Mouse (Mus musculus) midbrain, embryonic 12.5 days (tissue): ENCODE data around the gene Ano6. TPM values are rescaled to one million over a fixed set of nuclear protein-coding genes. Genes with fewer than 3 reads are reported as not detected.

Source experiments
- ATAC-seq: fragments of 200-750 bp; cut with Nextera tagmentation; 2 replicates; pipeline ENCODE4 v1.8.0; 2017; ENCODE audit warnings: low read depth, moderate TSS enrichment, moderate library complexity; ENCODE audit not compliant: low FRiP score
- H3K27ac ChIP-seq: fragments of 300-500 bp; sonication (generic); replicated peaks from 2 replicates; pipeline ENCODE4 v1.5.1; 2016; ENCODE audit warnings: mild to moderate bottlenecking
- H3K27me3 ChIP-seq: fragments of 300-500 bp; sonication (generic); 2 replicates; pipeline ENCODE4 v1.6.1; 2016; ENCODE audit warnings: mild to moderate bottlenecking
- H3K36me3 ChIP-seq: fragments of 300-500 bp; sonication (generic); 2 replicates; pipeline ENCODE4 v1.6.1; 2016
- H3K4me1 ChIP-seq: fragments of 300-500 bp; sonication (generic); 2 replicates; pipeline ENCODE4 v1.6.1; 2016
- H3K4me2 ChIP-seq: fragments of 300-500 bp; sonication (generic); replicated peaks from 2 replicates; pipeline ENCODE4 v1.6.1; 2016; ENCODE audit warnings: mild to moderate bottlenecking, moderate library complexity
- H3K4me3 ChIP-seq: fragments of 300-500 bp; sonication (generic); 2 replicates; pipeline ENCODE4 v1.5.1; 2016; ENCODE audit warnings: mild to moderate bottlenecking
- H3K9ac ChIP-seq: fragments of 300-500 bp; sonication (generic); replicated peaks from 2 replicates; pipeline ENCODE4 v1.6.1; 2016; ENCODE audit warnings: mild to moderate bottlenecking, moderate library complexity
- H3K9me3 ChIP-seq: fragments of 300-500 bp; sonication (generic); 2 replicates; pipeline ENCODE4 v1.6.1; 2016; ENCODE audit warnings: mild to moderate bottlenecking
- WGBS: fragments of 180-500 bp; shearing (Covaris S2); methylation state at CpG from one replicate; pipeline ENCODE4 v1.1.7; 2016; 5-methylcytosine and 5-hydroxymethylcytosine counted together
- polyA plus RNA-seq: library from polyadenylated mRNA; unstranded; fragments of >200 nt; fragmentation: Nextera tagmentation; extraction: Ambion mirVana; gene quantifications from 2 replicates; pipeline ENCODE4 v1.2.1, GENCODE M21; 2016

Ano6 gene
- polyA plus RNA-seq, 1 experiment from 2014 or later: 35.8 TPM

GRCm38 (mm10) chr15:95970176-95970575 lies 179.5 kb downstream of the Ano6 start:
- Histone ChIP-seq H3K36me3 (peaks cover 41% of the 10 kb centered on the region), H3K9ac (no peak overlapping the region), H3K4me2 (no peak overlapping the region), H3K27me3 (no peaks in the 10 kb centered on the region), H3K9me3 (no peaks in the 10 kb centered on the region), H3K4me3 (no peak overlapping the region), H3K4me1 (peaks cover 6% of the 10 kb centered on the region; the same call in 1 of the 2 replicates), H3K27ac (no peak overlapping the region)
- no peak for ATAC-seq
- WGBS: 87% methylated on average over 5 of the region's 5 CpGs

GRCm38 (mm10) chr15:95970691-95971090 lies 180.0 kb downstream of the Ano6 start:
- ATAC-seq: no peak
- H3K9me3 ChIP-seq: no peaks in the 10 kb centered on the region
- no peaks in the 10 kb centered on the region for H3K27me3 ChIP-seq
- 94% methylated on average over 7 of the region's 7 CpGs for WGBS
- H3K36me3 ChIP-seq: peaks cover 41% of the 10 kb centered on the region
- H3K27ac ChIP-seq: no peak overlapping the region
- no peak overlapping the region for H3K4me3 ChIP-seq
- no peak overlapping the region for H3K4me2 ChIP-seq
- H3K9ac ChIP-seq: no peak overlapping the region
- H3K4me1 ChIP-seq: peaks cover 6% of the 10 kb centered on the region; the same call in 1 of the 2 replicates

DNA sequence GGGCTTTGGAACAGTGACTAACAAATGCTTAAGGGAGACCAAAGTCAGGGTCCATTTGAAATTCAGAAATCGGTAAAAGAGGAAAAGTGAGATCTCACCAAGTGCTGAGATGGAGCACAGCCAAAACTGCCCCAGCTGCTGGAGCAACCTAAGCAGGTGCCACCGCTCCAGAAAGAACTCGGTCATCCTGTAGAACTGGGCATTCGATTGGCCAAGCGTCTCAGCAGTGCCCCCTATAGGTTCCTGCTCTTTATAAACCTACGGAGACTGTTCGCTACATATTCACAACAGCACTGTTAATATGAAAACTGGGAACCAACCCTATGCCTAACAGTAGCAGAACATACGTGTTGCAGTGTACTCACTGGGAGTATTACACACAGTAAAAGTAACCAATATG lies 180.7 kb downstream of the Ano6 start:
- Histone ChIP-seq H3K9me3 (no peaks in the 10 kb centered on the region), H3K36me3 (peaks cover 41% of the 10 kb centered on the region), H3K4me2 (no peak overlapping the region), H3K4me3 (no peak overlapping the region), H3K27me3 (no peaks in the 10 kb centered on the region), H3K9ac (no peak overlapping the region), H3K4me1 (peaks cover 6% of the 10 kb centered on the region; the same call in 1 of the 2 replicates), H3K27ac (no peak overlapping the region)
- ATAC-seq: no peak
- WGBS: 96% methylated on average over 8 of the region's 8 CpGs

- Histone ChIP-seq H3K4me1 (peaks cover 6% of the 10 kb centered on the region; the same call in 1 of the 2 replicates), H3K9me3 (no peaks in the 10 kb centered on the region), H3K9ac (no peak overlapping the region), H3K4me3 (no peak overlapping the region), H3K27me3 (no peaks in the 10 kb centered on the region), H3K36me3 (peaks cover 41% of the 10 kb centered on the region), H3K27ac (no peak overlapping the region), H3K4me2 (no peak overlapping the region)
- WGBS: 96% methylated on average over 15 of the region's 15 CpGs
- ATAC-seq: no peak
Observed at GRCm38 (mm10) chr15:95972156-95972555, 181.5 kb downstream of the Ano6 start.

DNA sequence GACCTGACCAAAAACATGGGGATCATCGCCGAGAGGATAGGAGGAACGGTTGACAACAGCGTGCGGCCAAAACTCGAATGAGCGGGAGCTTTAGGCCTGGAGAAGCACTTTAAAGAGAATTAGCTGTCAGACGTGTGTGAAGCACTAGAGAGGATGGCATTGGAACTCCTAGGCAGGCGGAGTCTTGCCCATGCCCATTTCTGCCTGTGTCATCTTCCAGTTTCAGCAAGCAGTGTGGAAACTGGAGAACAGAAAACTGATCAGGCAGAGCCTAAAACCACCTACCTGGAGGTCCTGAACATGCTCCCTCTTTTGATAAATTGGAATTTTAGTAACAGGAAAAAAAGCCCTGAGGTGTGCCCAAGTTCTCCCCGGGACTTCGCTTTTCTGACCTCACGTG lies 182.0 kb downstream of the Ano6 start:
- ATAC-seq: no peak
- no peak overlapping the region for H3K4me3 ChIP-seq
- H3K4me2 ChIP-seq: no peak overlapping the region
- peaks cover 41% of the 10 kb centered on the region for H3K36me3 ChIP-seq
- no peak overlapping the region for H3K27ac ChIP-seq
- no peaks in the 10 kb centered on the region for H3K9me3 ChIP-seq
- 94% methylated on average over 12 of the region's 12 CpGs for WGBS
- H3K9ac ChIP-seq: no peak overlapping the region
- H3K27me3 ChIP-seq: no peaks in the 10 kb centered on the region
- H3K4me1 ChIP-seq: peaks cover 4% of the 10 kb centered on the region; the same call in 1 of the 2 replicates

DNA sequence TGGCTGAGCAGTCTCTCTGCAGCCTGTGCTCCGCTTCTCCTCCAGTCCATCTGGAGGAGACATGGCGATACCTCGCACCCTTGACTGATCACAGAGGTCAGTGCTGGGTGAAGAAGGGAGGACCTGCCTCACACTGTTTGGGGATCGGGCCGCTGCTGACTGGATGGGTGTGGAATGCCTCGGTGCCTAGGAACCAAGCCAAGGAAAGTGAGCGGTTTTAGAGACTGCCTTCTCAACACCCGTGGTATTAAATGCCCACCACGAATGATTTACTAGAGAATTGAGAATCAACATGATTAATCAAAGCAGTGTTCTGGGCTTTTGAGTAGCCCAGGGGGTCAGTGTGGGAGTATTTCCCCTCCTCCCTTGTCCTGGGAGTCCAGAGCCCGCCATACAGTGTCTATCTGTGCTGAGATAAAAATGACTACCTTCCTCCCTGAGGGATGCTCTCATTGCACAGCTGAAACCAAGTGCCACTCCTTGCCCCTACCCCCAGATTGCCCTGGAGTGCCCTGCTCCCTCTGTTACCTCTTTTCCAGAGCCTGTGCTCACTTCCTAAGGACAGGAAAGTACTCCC lies 183.5 kb downstream of the Ano6 start:
- H3K9ac ChIP-seq: no peak overlapping the region
- no peaks in the 10 kb centered on the region for H3K9me3 ChIP-seq
- H3K27ac ChIP-seq: no peak overlapping the region
- ATAC-seq: no peak
- H3K27me3 ChIP-seq: no peaks in the 10 kb centered on the region
- 90% methylated on average over 10 of the region's 10 CpGs for WGBS
- H3K4me3 ChIP-seq: no peak overlapping the region
- no peaks in the 10 kb centered on the region for H3K4me1 ChIP-seq
- peaks cover 41% of the 10 kb centered on the region for H3K36me3 ChIP-seq
- H3K4me2 ChIP-seq: no peak overlapping the region

DNA sequence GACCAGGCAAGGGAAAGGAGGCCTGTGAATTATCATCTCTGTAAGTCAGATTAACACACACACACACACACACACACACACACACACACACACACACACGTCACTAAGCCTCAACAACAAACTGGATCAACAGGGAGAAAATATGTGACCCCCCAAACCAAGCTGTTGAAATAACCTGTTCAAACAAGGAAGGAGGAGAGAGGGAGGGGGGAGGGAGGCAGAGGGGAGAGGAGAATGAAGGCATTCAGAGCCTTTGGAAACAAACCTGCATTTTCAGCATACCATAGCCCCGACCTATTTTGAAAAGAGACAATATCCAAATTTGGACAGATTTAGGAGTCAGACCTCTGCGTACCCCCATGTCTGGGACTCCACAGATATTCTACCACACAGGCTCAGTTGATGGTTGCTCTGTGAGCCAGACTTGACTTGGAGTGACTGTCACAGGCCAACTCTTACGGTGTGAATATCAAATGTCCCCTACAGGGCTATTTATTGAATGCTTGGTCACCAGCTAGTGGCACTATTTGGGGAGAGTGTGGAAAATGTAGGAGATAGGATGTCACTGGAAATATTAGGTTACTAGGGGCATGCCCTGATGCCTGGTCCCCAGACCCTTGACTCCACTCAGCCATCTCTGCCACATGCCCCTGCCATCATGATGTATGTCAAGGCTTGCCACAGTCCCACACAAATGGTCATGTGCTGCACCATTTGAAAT lies 185.7 kb downstream of the Ano6 start:
- Histone ChIP-seq H3K36me3 (peaks cover 24% of the 10 kb centered on the region), H3K9me3 (no peaks in the 10 kb centered on the region), H3K9ac (no peak overlapping the region), H3K27me3 (no peaks in the 10 kb centered on the region), H3K4me2 (no peak overlapping the region), H3K4me1 (no peaks in the 10 kb centered on the region), H3K4me3 (no peak overlapping the region), H3K27ac (no peak overlapping the region)
- 70% methylated on average over 4 of the region's 4 CpGs for WGBS
- no peak for ATAC-seq

DNA sequence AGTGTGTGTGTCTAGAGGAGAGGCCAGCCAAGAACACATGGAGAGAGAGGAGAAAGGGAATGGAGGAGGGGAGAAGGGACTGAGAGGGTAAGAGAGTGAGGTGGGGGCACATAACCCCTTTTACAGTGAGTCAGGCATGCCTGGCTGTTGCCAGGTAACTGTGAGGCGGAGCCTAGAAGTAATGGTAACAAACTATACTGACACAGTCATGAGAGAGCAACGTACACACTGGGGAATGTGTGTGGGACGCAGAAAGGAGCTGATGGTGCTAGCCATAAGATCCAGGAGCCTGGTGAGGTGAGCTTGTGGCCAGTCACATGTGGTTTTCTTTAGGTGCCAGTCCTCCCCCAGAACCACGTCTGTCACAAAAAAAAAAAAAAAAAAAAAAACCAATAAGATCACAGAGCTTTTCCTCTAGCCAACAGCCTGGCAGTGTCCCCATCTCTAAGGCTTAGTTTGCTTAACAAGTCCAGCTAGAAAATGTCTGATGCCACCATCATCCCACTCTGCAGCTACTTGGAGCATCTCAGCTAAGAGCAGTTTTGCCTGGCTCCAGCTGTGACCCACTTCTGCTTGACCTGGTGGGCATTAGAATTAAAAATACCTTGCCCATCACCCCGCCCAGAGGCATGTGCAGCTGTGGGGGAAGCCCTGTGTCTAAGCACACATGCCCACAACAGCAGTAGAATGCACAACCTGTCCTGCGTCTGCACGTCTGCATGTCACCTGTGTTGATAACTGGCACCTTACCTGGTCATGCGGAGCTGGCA lies 186.7 kb downstream of the Ano6 start:
- peaks cover 14% of the 10 kb centered on the region for H3K36me3 ChIP-seq
- H3K4me2 ChIP-seq: no peak overlapping the region
- no peaks in the 10 kb centered on the region for H3K27me3 ChIP-seq
- no peak for ATAC-seq
- no peaks in the 10 kb centered on the region for H3K9me3 ChIP-seq
- no peak overlapping the region for H3K4me3 ChIP-seq
- H3K9ac ChIP-seq: no peak overlapping the region
- H3K27ac ChIP-seq: no peak overlapping the region
- WGBS: 77% methylated on average over 8 of the region's 8 CpGs
- no peaks in the 10 kb centered on the region for H3K4me1 ChIP-seq

GRCm38 (mm10) chr15:95977939-95978252 lies 187.3 kb downstream of the Ano6 start:
- Histone ChIP-seq H3K9me3 (no peaks in the 10 kb centered on the region), H3K27ac (no peak overlapping the region), H3K4me2 (no peak overlapping the region), H3K9ac (no peak overlapping the region), H3K27me3 (no peaks in the 10 kb centered on the region), H3K4me1 (no peaks in the 10 kb centered on the region), H3K36me3 (peaks cover 14% of the 10 kb centered on the region), H3K4me3 (no peak overlapping the region)
- 89% methylated on average over 3 of the region's 3 CpGs for WGBS
- ATAC-seq: no peak

DNA sequence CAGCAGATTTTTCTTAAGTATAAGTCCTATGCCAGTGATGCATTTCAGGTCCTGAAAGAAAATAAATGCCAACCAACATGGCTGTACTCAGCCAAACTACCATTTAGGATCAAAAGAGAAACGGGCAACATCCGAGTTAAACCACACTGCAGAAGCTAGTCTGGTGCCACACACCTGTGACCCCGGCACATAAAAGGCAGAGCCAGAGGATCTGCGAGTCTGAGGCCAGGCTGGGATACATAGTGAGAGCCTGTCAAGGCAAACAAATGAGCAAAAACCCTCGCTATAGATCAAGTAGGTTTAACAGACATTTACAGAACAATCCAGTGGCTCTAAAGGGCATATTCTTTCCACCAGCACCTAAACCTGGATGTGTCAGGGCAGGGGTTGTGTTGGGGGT lies 190.0 kb downstream of the Ano6 start:
- no peaks in the 10 kb centered on the region for H3K27me3 ChIP-seq
- WGBS: 73% methylated on average over 5 of the region's 5 CpGs
- H3K36me3 ChIP-seq: no peaks in the 10 kb centered on the region
- H3K27ac ChIP-seq: no peak overlapping the region
- H3K4me3 ChIP-seq: no peak overlapping the region
- no peak overlapping the region for H3K4me2 ChIP-seq
- H3K9ac ChIP-seq: no peak overlapping the region
- no peaks in the 10 kb centered on the region for H3K4me1 ChIP-seq
- H3K9me3 ChIP-seq: no peaks in the 10 kb centered on the region
- ATAC-seq: no peak

- no peaks in the 10 kb centered on the region for H3K27me3 ChIP-seq
- WGBS: 96% methylated on average over 3 of the region's 3 CpGs
- H3K9me3 ChIP-seq: peaks cover 5% of the 10 kb centered on the region; the same call in 1 of the 2 replicates
- H3K4me3 ChIP-seq: no peak overlapping the region
- H3K9ac ChIP-seq: no peak overlapping the region
- no peak overlapping the region for H3K27ac ChIP-seq
- H3K4me2 ChIP-seq: no peak overlapping the region
- H3K36me3 ChIP-seq: no peaks in the 10 kb centered on the region
- ATAC-seq: no peak
- H3K4me1 ChIP-seq: no peaks in the 10 kb centered on the region
Observed at GRCm38 (mm10) chr15:95987916-95988315, 197.3 kb downstream of the Ano6 start.

DNA sequence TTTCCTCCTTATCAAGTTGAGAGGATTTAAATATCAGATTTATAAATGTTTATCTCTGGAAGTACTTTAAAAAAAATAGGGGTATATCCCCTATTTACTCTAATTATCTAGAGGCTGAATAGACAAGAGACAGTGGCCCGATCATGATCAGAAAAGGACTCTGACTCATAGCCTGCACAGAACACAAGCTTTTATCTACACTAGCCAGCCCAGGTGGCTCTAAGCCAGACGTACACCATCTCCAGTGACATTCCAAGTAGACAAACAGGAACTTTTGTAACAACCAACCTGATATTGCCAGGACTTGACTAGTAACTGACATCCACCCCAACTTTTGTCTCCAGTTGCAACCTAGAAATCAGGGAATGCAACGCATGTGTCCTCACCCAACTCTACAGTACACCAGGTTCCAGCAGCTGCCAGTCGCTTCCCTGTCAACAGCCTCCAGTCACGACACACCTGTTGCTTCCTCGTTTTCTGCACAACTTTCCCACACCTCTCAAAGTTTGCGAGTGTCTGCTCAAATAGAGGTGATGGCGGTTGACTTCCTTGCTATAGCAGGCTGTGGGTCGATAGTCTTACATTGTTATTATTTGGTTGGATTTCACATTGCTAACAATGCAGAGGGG lies 199.0 kb downstream of the Ano6 start:
- Histone ChIP-seq H3K4me3 (no peak overlapping the region), H3K36me3 (no peaks in the 10 kb centered on the region), H3K4me1 (no peaks in the 10 kb centered on the region), H3K9me3 (peaks cover 5% of the 10 kb centered on the region; the same call in 1 of the 2 replicates), H3K27ac (no peak overlapping the region), H3K9ac (no peak overlapping the region), H3K4me2 (no peak overlapping the region), H3K27me3 (no peaks in the 10 kb centered on the region)
- ATAC-seq: no peak
- 90% methylated on average over 9 of the region's 9 CpGs for WGBS
